Mouse (Mus musculus) myocyte (in vitro differentiated cells): ENCODE data around the gene Prss29.

Source experiments
- CEBPB ChIP-seq: IDR thresholded peaks from 2 replicates; pipeline ENCODE4 v1.6.1; 2011; ENCODE audit warnings: mild to moderate bottlenecking, moderate library complexity; ENCODE audit not compliant: poor library complexity, insufficient read depth, severe bottlenecking
- MYOD1 ChIP-seq, 3 experiments: IDR thresholded peaks; one replicate each; pipeline ENCODE4 v1.6.1; 2011; ENCODE audit warnings: control low read depth in 2 of 3, low read depth in 2 of 3, mild to moderate bottlenecking in 2 of 3, moderate library complexity in 1 of 3; ENCODE audit not compliant: insufficient read length in 2 of 3, control insufficient read depth in 1 of 3

GRCm38 (mm10) chr17:25366005-25366404, 47.6 kb downstream of the Prss29 start, which contains the start of gene Tpsb2:
- TF ChIP-seq CEBPB (no peak), MYOD1 (IDR thresholded peaks at IDR 0.05; ENCODE audit: control insufficient read depth in 1 of 3, insufficient read length in 2 of 3, low read depth in 2 of 3) (no peak)
